Comparison of ENCODE assay signal across 8 mouse cellular contexts in the genomic region with DNA sequence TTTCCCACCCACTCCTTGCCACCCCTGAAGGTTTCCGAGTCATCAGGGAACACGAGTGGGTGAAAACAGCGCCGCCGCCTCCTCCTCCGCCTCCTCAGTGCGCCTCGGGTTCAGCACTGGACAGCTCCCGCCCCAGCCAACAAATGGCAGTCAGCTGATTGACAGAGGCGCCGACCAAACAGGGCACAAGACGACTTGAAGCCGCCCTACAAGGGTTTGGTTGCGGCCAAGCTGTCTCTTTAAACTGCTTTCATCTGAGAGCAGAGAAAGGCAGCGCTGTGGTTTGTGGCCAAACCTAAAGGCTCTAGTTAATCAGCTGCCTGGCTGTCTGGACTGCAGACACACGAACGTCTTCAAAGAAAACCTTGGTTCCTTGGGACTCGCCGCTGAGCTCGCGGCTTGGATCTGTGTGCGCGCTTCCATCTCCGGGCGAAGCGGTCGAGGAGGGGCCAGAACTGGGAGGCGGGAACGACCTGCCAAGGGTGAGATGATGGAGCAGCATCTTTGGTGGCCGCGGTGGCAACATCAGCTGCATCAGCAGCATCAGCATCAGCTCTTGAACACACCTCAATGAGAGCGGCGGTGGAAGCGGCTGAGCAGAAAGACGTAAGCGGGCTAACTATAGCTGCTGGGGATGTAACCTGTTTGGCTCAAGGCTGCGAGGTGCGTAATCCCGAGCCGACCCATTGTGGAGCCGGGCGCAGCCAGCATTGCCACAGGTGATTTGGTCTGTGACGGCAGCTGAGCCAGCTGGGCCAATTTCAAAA. TPM values are rescaled to one million over a fixed set of nuclear protein-coding genes. Genes with fewer than 3 reads are reported as not detected.
DNase-seq lines count a peak whose midpoint lies in the region; ATAC-seq and TF ChIP-seq lines count a peak whose summit lies in the region.

Gene Gpr158 (plus strand): TSS at position 198 of the 767 bp plus-strand sequence.

- H3K4me3 ChIP-seq in hindbrain, embryonic 14.5 days (replicated peaks; ENCODE audit: low read length), result peak within 1 kb of the TSS; percentile 43
- H3K4me3 ChIP-seq in lung, postnatal 0 days (ENCODE audit: low read depth, low read length), result peak within 1 kb of the TSS; percentile 19; the same call in 1 of the 2 replicates

- peak within 1 kb of the TSS; percentile 82 for H3K4me2 ChIP-seq in hindbrain, embryonic 14.5 days (replicated peaks)
- H3K4me2 ChIP-seq in lung, postnatal 0 days (replicated peaks; ENCODE audit: low read depth, low read length), result peak within 1 kb of the TSS; percentile 49

- peak within 1 kb of the TSS; percentile 60 for H3K9ac ChIP-seq in hindbrain, embryonic 14.5 days
- H3K9ac ChIP-seq in lung, postnatal 0 days (replicated peaks; ENCODE audit: low read depth), result no peak within 1 kb of the TSS

- peak; percentile 61 for DNase-seq in WW6 (ENCODE audit: low read depth, low spot score)
- peak; percentile 97 to 98 for DNase-seq in cerebellum, postnatal 25 days
- peak; percentile 92 to 93 for DNase-seq in frontal cortex, postnatal 36 days (ENCODE audit: low spot score in 2 of 2)
- DNase-seq in hindbrain, embryonic 14.5 days (ENCODE audit: low spot score), result peak; percentile 84
- DNase-seq in layer of hippocampus, postnatal 10 days (ENCODE audit: low spot score in 2 of 2), result peak; percentile 86 to 91
- DNase-seq in lung, postnatal 0 days (ENCODE audit: low spot score), result peak; percentile 74
- DNase-seq in retina, postnatal 1 day, result peak; percentile 96
- no peak for DNase-seq in spleen, adult 18-20 months

- WGBS in hindbrain, embryonic 14.5 days, result 2% methylated on average over 43 of the region's 43 CpGs
- WGBS in lung, postnatal 0 days, result 6% methylated on average over 43 of the region's 43 CpGs

- TF ChIP-seq EP300 in lung, postnatal 0 days (IDR thresholded peaks at IDR 0.05), result no peak

- H3K36me3 ChIP-seq in hindbrain, embryonic 14.5 days (replicated peaks; ENCODE audit: control insufficient read depth, insufficient read depth), result no peaks in the 10 kb centered on the region
- no peaks in the 10 kb centered on the region for H3K36me3 ChIP-seq in lung, postnatal 0 days (ENCODE audit: insufficient read depth, low read length)

- no peaks in the 10 kb centered on the region for H3K9me3 ChIP-seq in hindbrain, embryonic 14.5 days (ENCODE audit: control insufficient read depth, low read length)
- no peaks in the 10 kb centered on the region for H3K9me3 ChIP-seq in lung, postnatal 0 days (ENCODE audit: low read length)

- peak within 1 kb of the TSS; percentile 76 for H3K27ac ChIP-seq in hindbrain, embryonic 14.5 days
- no peak within 1 kb of the TSS for H3K27ac ChIP-seq in lung, postnatal 0 days (ENCODE audit: low read length)

- peak; percentile 98 for ATAC-seq in hindbrain, embryonic 14.5 days (ENCODE audit: low FRiP score)
- ATAC-seq in lung, postnatal 0 days, result peak; percentile 82

- no peak for TF ChIP-seq CTCF in lung, postnatal 0 days (IDR thresholded peaks at IDR 0.05)

- H3K4me1 ChIP-seq in hindbrain, embryonic 14.5 days (replicated peaks; ENCODE audit: control insufficient read depth, insufficient read depth, low read length), result peaks cover 16% of the 10 kb centered on the region
- H3K4me1 ChIP-seq in lung, postnatal 0 days (ENCODE audit: insufficient read depth, low read depth, low read length), result no peaks in the 10 kb centered on the region

- H3K27me3 ChIP-seq in hindbrain, embryonic 14.5 days (ENCODE audit: control insufficient read depth, insufficient read depth, low read length), result peaks cover 14% of the 10 kb centered on the region
- H3K27me3 ChIP-seq in lung, postnatal 0 days (replicated peaks; ENCODE audit: insufficient read depth, low read length), result no peaks in the 10 kb centered on the region

RNA-seq across cellular contexts. Expression of gene Gpr158, which starts in this region (rescaled TPM):
- 4.9 and 5.8 TPM in 2 replicates for polyA plus RNA-seq in hindbrain, embryonic 14.5 days (2014; fragmentation: Nextera tagmentation; extraction: Ambion mirVana)
- 10 to 100 TPM; 51.8 to 53.9 TPM for total RNA-seq in layer of hippocampus, postnatal 10 days (2021)
- not detected in 2 replicates for polyA plus RNA-seq in lung, postnatal 0 days (2015; fragmentation: Nextera tagmentation; extraction: Ambion mirVana)

Comparison
In these comparisons a context has a peak if more than half of its experiments do, and no peak if none do; other contexts are left out.
1. Peak in DNase-seq, ATAC-seq, H3K4me3 ChIP-seq and H3K4me2 ChIP-seq in lung, postnatal 0 days; RNA of the gene not detected or under 1 TPM.
2. DNase-seq: peak in WW6 (single experiment), cerebellum, postnatal 25 days (2 of 2), frontal cortex, postnatal 36 days (2 of 2), hindbrain, embryonic 14.5 days (single experiment), layer of hippocampus, postnatal 10 days (2 of 2) and retina, postnatal 1 day (single experiment); none in spleen, adult 18-20 months (0 of 2).